ENCODE assay signal across 25 mouse cellular contexts in the genomic region with DNA sequence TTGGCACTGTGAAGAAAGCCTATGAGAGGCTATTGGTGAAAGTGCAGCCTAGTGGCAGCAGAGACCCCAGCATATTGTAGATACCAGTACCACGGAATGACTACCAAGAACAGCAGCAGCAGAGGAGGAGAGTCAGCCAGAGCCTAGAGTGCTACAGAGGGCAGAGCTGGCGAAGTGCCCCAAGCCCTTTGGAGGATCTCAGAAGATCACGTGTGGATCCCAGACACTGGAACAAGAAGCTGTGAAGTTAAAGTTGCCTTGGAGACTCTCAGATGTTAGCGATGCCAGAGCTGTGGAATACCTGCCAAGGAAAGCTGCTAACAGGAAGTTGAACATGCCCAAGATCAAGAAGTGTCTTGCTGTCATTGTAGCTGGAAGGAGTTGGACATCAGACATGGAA. TPM values are rescaled to one million over a fixed set of nuclear protein-coding genes. Genes with fewer than 3 reads are reported as not detected.
DNase-seq lines count a peak whose midpoint lies in the region; ATAC-seq and TF ChIP-seq lines count a peak whose summit lies in the region.
"Had no signal": no experiment of that assay in that cellular context is flagged by ENCODE, and none has a peak within 500 bp of the region (broad histone marks: within the 10 kb centered on the region; RNA-seq: fewer than 3 reads in every experiment).

No protein-coding gene starts in this region.

- no peaks in the 10 kb centered on the region for H3K9me3 ChIP-seq in kidney, embryonic 16.5 days (ENCODE audit: low read length)
- H3K9me3 ChIP-seq: forebrain, embryonic 15.5 days; heart, embryonic 15.5 days; limb, embryonic 13.5 days had no signal

- ATAC-seq in kidney, embryonic 16.5 days (ENCODE audit: low FRiP score, low TSS enrichment): no peak
- ATAC-seq: forebrain, embryonic 15.5 days had no signal

- H3K4me1 ChIP-seq in kidney, adult 2 months (ENCODE audit: control insufficient read depth, insufficient read depth, low read length): peaks cover 28% of the 10 kb centered on the region; the same call in 1 of the 2 replicates
- H3K4me1 ChIP-seq in kidney, embryonic 16.5 days (ENCODE audit: insufficient read depth, low read length): no peaks in the 10 kb centered on the region
- H3K4me1 ChIP-seq: forebrain, embryonic 15.5 days had no signal

- no peaks in the 10 kb centered on the region for H3K27me3 ChIP-seq in kidney, adult 2 months (replicated peaks; ENCODE audit: control insufficient read depth, insufficient read depth, low read length)
- H3K27me3 ChIP-seq in kidney, embryonic 16.5 days (ENCODE audit: insufficient read depth, low read length): no peaks in the 10 kb centered on the region
- H3K27me3 ChIP-seq: forebrain, embryonic 15.5 days; heart, embryonic 15.5 days; limb, embryonic 13.5 days had no signal

- TF ChIP-seq POLR2A in kidney, adult 2 months (IDR thresholded peaks at IDR 0.05; ENCODE audit: low read depth, low read length): no peak

- peak; percentile 7 for DNase-seq in adrenal gland, postnatal 10 days
- DNase-seq in adrenal gland, postnatal 4 days (ENCODE audit: low spot score in 2 of 2): no peak
- DNase-seq in kidney, adult 2 months: peak; percentile 92
- DNase-seq in right cerebral cortex, adult 18-20 months: peak; percentile 12
- no peak for DNase-seq in right cerebral cortex, postnatal 25 days
- DNase-seq in right cerebral cortex, postnatal 4 days: peak; percentile 28
- DNase-seq in yolk sac, embryonic 10.5 days (ENCODE audit: low spot score): no peak
- DNase-seq: cerebellum, adult 11-12 months; heart, adult 18-20 months; midbrain, embryonic 14.5 days; thymus, postnatal 36 days had no signal

- H3K9ac ChIP-seq in kidney, embryonic 16.5 days (replicated peaks; ENCODE audit: low read length): no peak overlapping the region
- H3K9ac ChIP-seq: forebrain, embryonic 15.5 days; heart, embryonic 15.5 days; limb, embryonic 13.5 days had no signal

- peak overlapping the region; percentile 98 for H3K27ac ChIP-seq in kidney, adult 2 months (ENCODE audit: insufficient read depth, low read depth, low read length)
- no peak overlapping the region; the same call in 1 of the 2 replicates for H3K27ac ChIP-seq in kidney, embryonic 16.5 days (ENCODE audit: low read length)
- H3K27ac ChIP-seq: forebrain, embryonic 15.5 days; heart, embryonic 15.5 days; limb, embryonic 13.5 days; stomach, postnatal 0 days had no signal

- H3K4me2 ChIP-seq in kidney, embryonic 16.5 days (replicated peaks; ENCODE audit: low read depth, low read length): no peak overlapping the region
- H3K4me2 ChIP-seq: forebrain, embryonic 15.5 days; heart, embryonic 15.5 days; limb, embryonic 13.5 days had no signal

- TF ChIP-seq CTCF in kidney, adult 2 months (conservative IDR thresholded peaks at IDR 0.05; ENCODE audit: insufficient read depth, insufficient read length, low read depth, low read length): no peak

- no peaks in the 10 kb centered on the region for H3K36me3 ChIP-seq in kidney, adult 2 months (ENCODE audit: control insufficient read depth, insufficient read depth, low read length)
- H3K36me3 ChIP-seq in kidney, embryonic 16.5 days (ENCODE audit: insufficient read depth, low read length): no peaks in the 10 kb centered on the region
- H3K36me3 ChIP-seq: forebrain, embryonic 15.5 days; heart, embryonic 15.5 days; limb, embryonic 13.5 days had no signal

- 47% methylated on average over 4 of the region's 4 CpGs for WGBS in kidney, adult 2 months
- 74% methylated on average over 4 of the region's 4 CpGs for WGBS in kidney, embryonic 16.5 days

- no peak overlapping the region for H3K4me3 ChIP-seq in kidney, adult 2 months (ENCODE audit: insufficient read depth, low read depth, low read length)
- no peak overlapping the region for H3K4me3 ChIP-seq in kidney, embryonic 16.5 days (ENCODE audit: low read length)
- H3K4me3 ChIP-seq: erythroblast, embryonic 14.5 days; forebrain, embryonic 15.5 days; heart, embryonic 15.5 days; limb, embryonic 13.5 days; myocyte had no signal

RNA-seq across cellular contexts. Expression of gene Ifitm7, which starts 18.6 kb away (rescaled TPM):
- total RNA-seq in adrenal gland, postnatal 10 days (2021): under 1 TPM in 1 of 2 experiments, not detected in 1; 0.30 TPM
- under 1 TPM; 0.39 to 0.87 TPM for total RNA-seq in adrenal gland, postnatal 4 days (2021)
- 0.09 and 0.20 TPM in 2 replicates for polyA plus RNA-seq in kidney, adult 2 months (2012; rRNA removed)
- polyA plus RNA-seq in kidney, embryonic 16.5 days (2015; fragmentation: Nextera tagmentation; extraction: Ambion mirVana): 0.20 TPM in 1 of 2 replicates, not detected in the other
- total RNA-seq: adrenal gland, adult 18-20 months; gastrocnemius, adult 8-10 months; heart, adult 18-20 months; MEL; neutrophil, adult 5-6 weeks had no signal
- polyA plus RNA-seq: erythroblast, embryonic 14.5 days; heart, embryonic 15.5 days; intestine, embryonic 14.5 days; myocyte; stomach, postnatal 0 days had no signal

RNA-seq across cellular contexts. Expression of gene 2900011O08Rik, which starts 18.9 kb away (rescaled TPM):
- 1 to 10 TPM; 1.7 to 4.2 TPM for total RNA-seq in adrenal gland, postnatal 10 days (2021)
- 1 to 10 TPM; 2.9 to 4.7 TPM for total RNA-seq in adrenal gland, postnatal 4 days (2021)
- polyA plus RNA-seq in kidney, adult 2 months (2012; rRNA removed): 0.37 and 0.41 TPM in 2 replicates
- polyA plus RNA-seq in kidney, embryonic 16.5 days (2015; fragmentation: Nextera tagmentation; extraction: Ambion mirVana): 1.7 and 2.2 TPM in 2 replicates
- total RNA-seq: common myeloid progenitor, adult 5-6 weeks; heart, adult 18-20 months; megakaryocyte, adult 5-6 weeks; neutrophil, adult 5-6 weeks had no signal
- polyA plus RNA-seq: erythroblast, embryonic 14.5 days had no signal

Comparison
In these comparisons a context has a peak if more than half of its experiments do, and no peak if none do; other contexts are left out.
1. DNase-seq: peak in adrenal gland, postnatal 10 days (single experiment), kidney, adult 2 months (single experiment), right cerebral cortex, adult 18-20 months (single experiment) and right cerebral cortex, postnatal 4 days (single experiment); none in adrenal gland, postnatal 4 days (0 of 2), right cerebral cortex, postnatal 25 days (single experiment) and yolk sac, embryonic 10.5 days (single experiment).